Mouse (Mus musculus): Measurements from ENCODE around the gene Sumf2. TPM values are rescaled to one million over a fixed set of nuclear protein-coding genes. Genes with fewer than 3 reads are reported as not detected.

Gene Sumf2
- total and polyA plus RNA-seq, 3 experiments = 32.9 to 35.8 TPM; not detected in 1

DNA sequence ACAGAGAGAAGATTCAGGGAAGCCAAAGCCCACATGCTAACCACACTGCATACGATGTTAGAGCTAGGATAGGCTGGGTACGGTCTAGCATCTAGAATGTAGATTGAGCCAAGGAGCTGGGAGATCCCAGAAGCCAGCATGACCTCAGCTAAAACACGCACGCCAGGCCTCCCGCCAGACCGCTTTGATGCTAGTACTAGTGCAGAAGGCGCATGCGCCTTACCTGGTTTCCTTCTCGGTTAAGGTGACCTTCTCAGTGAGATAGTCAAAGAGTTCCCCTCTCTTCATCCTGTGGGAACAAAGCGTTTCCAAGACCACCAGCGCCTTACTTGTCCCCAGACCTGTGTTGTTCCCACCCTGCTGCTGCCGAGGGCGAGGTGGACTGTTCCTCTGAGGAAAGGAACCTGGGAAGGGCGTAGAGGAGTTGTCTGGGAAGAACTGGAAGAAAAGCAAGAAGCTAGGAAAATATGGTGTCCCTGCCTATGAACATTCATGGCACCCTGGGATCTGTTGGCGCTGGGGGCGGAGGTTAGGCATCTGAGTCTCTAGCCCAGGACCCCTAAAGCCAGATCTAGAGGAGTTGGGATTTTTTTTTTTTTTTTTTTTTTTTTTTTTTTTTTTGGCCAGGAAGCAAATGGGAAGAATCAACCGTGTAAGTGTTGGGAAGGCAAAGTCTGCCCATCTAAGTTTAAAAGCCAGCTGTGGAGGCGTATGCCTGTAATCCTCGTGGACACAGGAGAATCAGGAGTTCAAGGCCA, 22.6 kb downstream of the Sumf2 start:
- TF ChIP-seq POLR2AphosphoS5 (IDR thresholded peaks at IDR 0.05; ENCODE audit: borderline replicate concordance, low read depth, low read length) = no peak
- no peak for TF ChIP-seq SIN3A (IDR thresholded peaks at IDR 0.05; ENCODE audit: low read length)
- no peak overlapping the region for H3K27ac ChIP-seq (ENCODE audit: control insufficient read depth, low read depth, low read length)
- H3K4me3 ChIP-seq (ENCODE audit: control insufficient read depth in 1 of 2, insufficient read depth in 1 of 2, low read depth in 2 of 2, low read length in 2 of 2) = no peak overlapping the region
- H3K4me1 ChIP-seq (ENCODE audit: control insufficient read depth in 1 of 2, insufficient read depth in 2 of 2, low read length in 2 of 2) = no peaks in the 10 kb centered on the region
- H3K9me3 ChIP-seq (replicated peaks; ENCODE audit: insufficient read depth, low read length) = no peaks in the 10 kb centered on the region
- no peaks in the 10 kb centered on the region for H3K79me2 ChIP-seq (ENCODE audit: control insufficient read depth, insufficient read depth, low read length, poor library complexity)
- H3K27me3 ChIP-seq (ENCODE audit: control insufficient read depth in 1 of 2, insufficient read depth in 2 of 2, low read length in 2 of 2) = no peaks in the 10 kb centered on the region
- H3K9ac ChIP-seq (ENCODE audit: control insufficient read depth, low read depth, low read length, poor library complexity, severe bottlenecking) = no peak overlapping the region
- no peaks in the 10 kb centered on the region for H3K36me3 ChIP-seq (ENCODE audit: control insufficient read depth in 1 of 2, insufficient read depth in 2 of 2, low read length in 2 of 2)
- no peak for DNase-seq (ENCODE audit: low read depth, low spot score)

DNA sequence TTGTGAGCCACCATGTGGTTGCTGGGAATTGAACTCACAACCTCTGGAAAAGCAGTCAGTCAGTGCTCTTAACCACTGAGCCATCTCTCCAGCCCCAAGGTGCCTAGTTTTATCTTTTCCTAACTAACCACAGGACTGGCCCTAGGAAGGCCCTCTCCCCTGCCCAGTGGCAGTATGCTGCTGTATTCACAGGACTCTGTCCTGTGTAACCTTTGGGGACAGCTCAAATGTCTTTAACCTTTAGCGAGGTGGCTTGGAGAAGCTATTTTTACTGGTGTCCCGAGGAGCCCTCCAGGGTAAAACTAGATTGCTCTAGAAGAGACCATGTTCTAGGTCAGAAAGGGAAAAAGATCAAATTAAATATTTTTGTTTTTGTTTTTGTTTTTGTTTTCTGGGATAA, 24.5 kb downstream of the Sumf2 start:
- H3K27ac ChIP-seq (ENCODE audit: control insufficient read depth, low read depth, low read length) = no peak overlapping the region
- TF ChIP-seq SIN3A (IDR thresholded peaks at IDR 0.05; ENCODE audit: low read length) = no peak
- no peak for TF ChIP-seq E2F4 (IDR thresholded peaks at IDR 0.05; ENCODE audit: borderline replicate concordance, low read depth, low read length)
- TF ChIP-seq ETS1 (IDR thresholded peaks at IDR 0.05; ENCODE audit: low read depth, low read length) = no peak
- TF ChIP-seq POLR2AphosphoS5 (IDR thresholded peaks at IDR 0.05; ENCODE audit: borderline replicate concordance, low read depth, low read length) = no peak
- TF ChIP-seq NRF1 (IDR thresholded peaks at IDR 0.05; ENCODE audit: insufficient read depth, low read depth, low read length, poor library complexity, severe bottlenecking) = no peak
- no peak for TF ChIP-seq HCFC1 (IDR thresholded peaks at IDR 0.05; ENCODE audit: low read depth, low read length)
- TF ChIP-seq RCOR1 (IDR thresholded peaks at IDR 0.05; ENCODE audit: low read depth, low read length) = no peak
- TF ChIP-seq TCF12 (IDR thresholded peaks at IDR 0.05; ENCODE audit: low read depth, low read length) = no peak
- no peak for TF ChIP-seq TAL1 (IDR thresholded peaks at IDR 0.05; ENCODE audit: low read length)
- no peak for TF ChIP-seq POLR2AphosphoS2 (IDR thresholded peaks at IDR 0.05; ENCODE audit: low read length)
- TF ChIP-seq TBP (IDR thresholded peaks at IDR 0.05; ENCODE audit: low read depth, low read length) = no peak
- TF ChIP-seq CHD2 (IDR thresholded peaks at IDR 0.05; ENCODE audit: low read length) = no peak
- no peak for TF ChIP-seq MAZ (IDR thresholded peaks at IDR 0.05; ENCODE audit: low read depth, low read length)
- no peak overlapping the region for H3K4me3 ChIP-seq (ENCODE audit: control insufficient read depth in 1 of 2, insufficient read depth in 1 of 2, low read depth in 2 of 2, low read length in 2 of 2)
- H3K27me3 ChIP-seq (ENCODE audit: control insufficient read depth in 1 of 2, insufficient read depth in 2 of 2, low read length in 2 of 2) = no peaks in the 10 kb centered on the region
- DNase-seq (ENCODE audit: low read depth, low spot score) = no peak
- no peak overlapping the region for H3K9ac ChIP-seq (ENCODE audit: control insufficient read depth, low read depth, low read length, poor library complexity, severe bottlenecking)
- H3K4me1 ChIP-seq (ENCODE audit: control insufficient read depth in 1 of 2, insufficient read depth in 2 of 2, low read length in 2 of 2) = no peaks in the 10 kb centered on the region
- no peaks in the 10 kb centered on the region for H3K9me3 ChIP-seq (replicated peaks; ENCODE audit: insufficient read depth, low read length)
- H3K36me3 ChIP-seq (ENCODE audit: control insufficient read depth in 1 of 2, insufficient read depth in 2 of 2, low read length in 2 of 2) = no peaks in the 10 kb centered on the region
- no peaks in the 10 kb centered on the region for H3K79me2 ChIP-seq (ENCODE audit: control insufficient read depth, insufficient read depth, low read length, poor library complexity)

DNA sequence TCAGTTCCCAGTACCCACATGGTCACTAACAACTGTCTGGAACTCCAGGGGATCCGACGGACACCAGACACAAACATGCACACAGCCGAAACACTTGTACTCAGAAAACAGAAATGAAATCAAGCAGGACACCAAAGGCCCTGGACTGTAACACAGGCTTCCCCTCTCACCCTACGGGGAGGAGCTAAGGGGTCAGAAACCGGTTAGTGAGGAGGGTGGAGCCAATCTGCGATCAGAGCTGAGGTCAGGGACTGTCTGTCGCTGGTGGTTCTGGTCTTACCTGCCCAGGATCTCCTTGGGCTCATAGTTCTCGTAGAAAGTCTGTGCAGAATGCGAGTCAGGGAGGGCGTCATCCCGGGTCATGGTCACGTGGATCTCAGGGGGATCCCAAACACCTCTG, 27.2 kb downstream of the Sumf2 start:
- Histone ChIP-seq H3K9ac (ENCODE audit: control insufficient read depth, low read depth, low read length, poor library complexity, severe bottlenecking) (no peak overlapping the region), H3K36me3 (ENCODE audit: control insufficient read depth in 1 of 2, insufficient read depth in 2 of 2, low read length in 2 of 2) (no peaks in the 10 kb centered on the region), H3K4me3 (ENCODE audit: control insufficient read depth in 1 of 2, insufficient read depth in 1 of 2, low read depth in 2 of 2, low read length in 2 of 2) (no peak overlapping the region), H3K27me3 (ENCODE audit: control insufficient read depth in 1 of 2, insufficient read depth in 2 of 2, low read length in 2 of 2) (no peaks in the 10 kb centered on the region), H3K9me3 (replicated peaks; ENCODE audit: insufficient read depth, low read length) (no peaks in the 10 kb centered on the region), H3K27ac (ENCODE audit: control insufficient read depth, low read depth, low read length) (no peak overlapping the region), H3K4me1 (ENCODE audit: control insufficient read depth in 1 of 2, insufficient read depth in 2 of 2, low read length in 2 of 2) (no peaks in the 10 kb centered on the region), H3K79me2 (ENCODE audit: control insufficient read depth, insufficient read depth, low read length, poor library complexity) (no peaks in the 10 kb centered on the region)
- no peak for DNase-seq (ENCODE audit: low read depth, low spot score)
- no peak for TF ChIP-seq MEF2A (IDR thresholded peaks at IDR 0.05; ENCODE audit: extremely low read depth, insufficient replicate concordance, low read depth, low read length, poor library complexity, severe bottlenecking)
- no peak for TF ChIP-seq GATA1 (IDR thresholded peaks at IDR 0.05; ENCODE audit: low read depth, low read length)
- TF ChIP-seq GABPA (IDR thresholded peaks at IDR 0.05; ENCODE audit: low read depth, low read length) = no peak
- no peak for TF ChIP-seq POLR2A (IDR thresholded peaks at IDR 0.05; ENCODE audit: control insufficient read depth in 1 of 2, insufficient read depth in 1 of 2, low read depth in 1 of 2, low read length in 2 of 2, poor library complexity in 1 of 2)
- TF ChIP-seq CHD2 (IDR thresholded peaks at IDR 0.05; ENCODE audit: low read length) = no peak
- TF ChIP-seq TBP (IDR thresholded peaks at IDR 0.05; ENCODE audit: low read depth, low read length) = no peak
- TF ChIP-seq KAT2A (conservative IDR thresholded peaks at IDR 0.05; ENCODE audit: low read depth, low read length) = no peak
- no peak for TF ChIP-seq SIN3A (IDR thresholded peaks at IDR 0.05; ENCODE audit: low read length)
- TF ChIP-seq POLR2AphosphoS5 (IDR thresholded peaks at IDR 0.05; ENCODE audit: borderline replicate concordance, low read depth, low read length) = no peak
- no peak for TF ChIP-seq SMC3 (IDR thresholded peaks at IDR 0.05; ENCODE audit: low read depth, low read length)
- TF ChIP-seq MYC (IDR thresholded peaks at IDR 0.05; ENCODE audit: low read depth, low read length) = no peak
- TF ChIP-seq USF2 (IDR thresholded peaks at IDR 0.05; ENCODE audit: borderline replicate concordance in 1 of 2, insufficient read depth in 1 of 2, low read depth in 1 of 2, low read length in 2 of 2) = no peak
